Mouse (Mus musculus) lung, postnatal 14 days (tissue): Measurements from ENCODE around the gene Hspa1a.

Experiments used
- DNase-seq: peaks from one replicate; pipeline ENCODE4 v3.0.0; 2021

Gene Hspa1a

GRCm38 (mm10) chr17:34944362-34944761, 27.6 kb downstream of the Hspa1a start:
- no peak for DNase-seq

- no peak for DNase-seq
Measured at GRCm38 (mm10) chr17:34943128-34943815, 28.7 kb downstream of the Hspa1a start.

GRCm38 (mm10) chr17:34941344-34942041, 30.5 kb downstream of the Hspa1a start:
- no peak for DNase-seq

- DNase-seq, result no peak
Measured at GRCm38 (mm10) chr17:34937960-34938505, 33.9 kb downstream of the Hspa1a start.

GRCm38 (mm10) chr17:34934830-34935229, 37.1 kb downstream of the Hspa1a start:
- no peak for DNase-seq

- DNase-seq, result no peak
Measured at GRCm38 (mm10) chr17:34934031-34934430, 37.9 kb downstream of the Hspa1a start.

GRCm38 (mm10) chr17:34932287-34932686, 39.7 kb downstream of the Hspa1a start:
- no peak for DNase-seq

GRCm38 (mm10) chr17:34931735-34932098, 40.2 kb downstream of the Hspa1a start:
- DNase-seq, result no peak

GRCm38 (mm10) chr17:34931061-34931734, 40.8 kb downstream of the Hspa1a start, which contains the start of gene Neu1:
Neu1 (plus strand) TSS chr17:34931253.
- DNase-seq, result peak; percentile 99

- DNase-seq, result no peak
Measured at GRCm38 (mm10) chr17:34928841-34929240, 43.1 kb downstream of the Hspa1a start.

- no peak for DNase-seq
Measured at GRCm38 (mm10) chr17:34927306-34928019, 44.5 kb downstream of the Hspa1a start.

- DNase-seq, result no peak
Measured at GRCm38 (mm10) chr17:34924258-34924657, 47.7 kb downstream of the Hspa1a start.

GRCm38 (mm10) chr17:34922939-34923338, 49.0 kb downstream of the Hspa1a start:
- no peak for DNase-seq
